Mouse (Mus musculus): Measurements from ENCODE around the gene Gria1. TPM values are rescaled to one million over a fixed set of nuclear protein-coding genes. Genes with fewer than 3 reads are reported as not detected.

The Gria1 gene
- total and polyA plus RNA-seq, 2 experiments, result 0.83 TPM; not detected in 1

GRCm38 (mm10) chr11:57070196-57070901, 59.2 kb downstream of the Gria1 start:
- no peak for DNase-seq (ENCODE audit: extremely low read depth, low read depth, low spot score)

GRCm38 (mm10) chr11:57072171-57072570, 61.0 kb downstream of the Gria1 start:
- DNase-seq (ENCODE audit: extremely low read depth, low read depth, low spot score), result no peak

More at GRCm38 (mm10) chr11:57070196-57070901, 59.2 kb downstream of the Gria1 start:
- no peaks in the 10 kb centered on the region for H3K36me3 ChIP-seq (ENCODE audit: control insufficient read depth, insufficient read depth, low read length)
- H3K4me1 ChIP-seq (ENCODE audit: control insufficient read depth, insufficient read depth, low read length), result no peaks in the 10 kb centered on the region
- no peak overlapping the region for H3K4me3 ChIP-seq (ENCODE audit: insufficient read depth, low read depth, low read length)
- no peaks in the 10 kb centered on the region for H3K79me2 ChIP-seq (ENCODE audit: control insufficient read depth, insufficient read depth, low read length)
- no peak overlapping the region for H3K27ac ChIP-seq (replicated peaks; ENCODE audit: insufficient read depth, low read depth, low read length)
- WGBS, result 91% methylated on average over 8 of the region's 8 CpGs
- no peak for TF ChIP-seq CTCF (IDR thresholded peaks at IDR 0.05; ENCODE audit: low read depth, low read length)
- H3K27me3 ChIP-seq (ENCODE audit: control insufficient read depth, insufficient read depth, low read length), result no peaks in the 10 kb centered on the region
- H3K9ac ChIP-seq (ENCODE audit: low read depth, low read length), result no peak overlapping the region

GRCm38 (mm10) chr11:57079423-57079822, 68.2 kb downstream of the Gria1 start:
- no peaks in the 10 kb centered on the region for H3K79me2 ChIP-seq (ENCODE audit: control insufficient read depth, insufficient read depth, low read length)
- H3K27ac ChIP-seq (replicated peaks; ENCODE audit: insufficient read depth, low read depth, low read length), result no peak overlapping the region
- no peaks in the 10 kb centered on the region for H3K4me1 ChIP-seq (ENCODE audit: control insufficient read depth, insufficient read depth, low read length)
- no peaks in the 10 kb centered on the region for H3K27me3 ChIP-seq (ENCODE audit: control insufficient read depth, insufficient read depth, low read length)
- no peak for TF ChIP-seq POLR2A (IDR thresholded peaks at IDR 0.05; ENCODE audit: extremely low read depth, insufficient read depth, low read length)
- no peak for TF ChIP-seq CTCF (IDR thresholded peaks at IDR 0.05; ENCODE audit: low read depth, low read length)
- 69% methylated on average over 3 of the region's 3 CpGs for WGBS
- H3K4me3 ChIP-seq (ENCODE audit: insufficient read depth, low read depth, low read length), result no peak overlapping the region
- no peak for DNase-seq (ENCODE audit: extremely low read depth, low read depth, low spot score)
- H3K36me3 ChIP-seq (ENCODE audit: control insufficient read depth, insufficient read depth, low read length), result no peaks in the 10 kb centered on the region
- no peak overlapping the region for H3K9ac ChIP-seq (ENCODE audit: low read depth, low read length)

More at GRCm38 (mm10) chr11:57072171-57072570, 61.0 kb downstream of the Gria1 start:
- Histone ChIP-seq H3K27me3 (ENCODE audit: control insufficient read depth, insufficient read depth, low read length) (no peaks in the 10 kb centered on the region), H3K4me3 (ENCODE audit: insufficient read depth, low read depth, low read length) (no peak overlapping the region), H3K27ac (replicated peaks; ENCODE audit: insufficient read depth, low read depth, low read length) (no peak overlapping the region), H3K9ac (ENCODE audit: low read depth, low read length) (no peak overlapping the region), H3K79me2 (ENCODE audit: control insufficient read depth, insufficient read depth, low read length) (no peaks in the 10 kb centered on the region), H3K36me3 (ENCODE audit: control insufficient read depth, insufficient read depth, low read length) (no peaks in the 10 kb centered on the region), H3K4me1 (ENCODE audit: control insufficient read depth, insufficient read depth, low read length) (no peaks in the 10 kb centered on the region)
- no peak for TF ChIP-seq POLR2A (IDR thresholded peaks at IDR 0.05; ENCODE audit: extremely low read depth, insufficient read depth, low read length)
- TF ChIP-seq CTCF (IDR thresholded peaks at IDR 0.05; ENCODE audit: low read depth, low read length), result no peak
- 68% methylated on average over 6 of the region's 6 CpGs for WGBS

- H3K79me2 ChIP-seq (ENCODE audit: control insufficient read depth, insufficient read depth, low read length), result no peaks in the 10 kb centered on the region
- no peaks in the 10 kb centered on the region for H3K27me3 ChIP-seq (ENCODE audit: control insufficient read depth, insufficient read depth, low read length)
- H3K36me3 ChIP-seq (ENCODE audit: control insufficient read depth, insufficient read depth, low read length), result no peaks in the 10 kb centered on the region
- WGBS, result 81% methylated on average over 5 of the region's 5 CpGs
- H3K4me1 ChIP-seq (ENCODE audit: control insufficient read depth, insufficient read depth, low read length), result no peaks in the 10 kb centered on the region
- H3K4me3 ChIP-seq (ENCODE audit: insufficient read depth, low read depth, low read length), result no peak overlapping the region
- no peak overlapping the region for H3K27ac ChIP-seq (replicated peaks; ENCODE audit: insufficient read depth, low read depth, low read length)
- TF ChIP-seq CTCF (IDR thresholded peaks at IDR 0.05; ENCODE audit: low read depth, low read length) (no peak), POLR2A (IDR thresholded peaks at IDR 0.05; ENCODE audit: extremely low read depth, insufficient read depth, low read length) (no peak)
- no peak overlapping the region for H3K9ac ChIP-seq (ENCODE audit: low read depth, low read length)
- no peak for DNase-seq (ENCODE audit: extremely low read depth, low read depth, low spot score)
Measured at GRCm38 (mm10) chr11:57089527-57089926, 78.3 kb downstream of the Gria1 start.

GRCm38 (mm10) chr11:57090705-57091104, 79.5 kb downstream of the Gria1 start:
- H3K79me2 ChIP-seq (ENCODE audit: control insufficient read depth, insufficient read depth, low read length), result no peaks in the 10 kb centered on the region
- no peak overlapping the region for H3K4me3 ChIP-seq (ENCODE audit: insufficient read depth, low read depth, low read length)
- H3K9ac ChIP-seq (ENCODE audit: low read depth, low read length), result no peak overlapping the region
- no peaks in the 10 kb centered on the region for H3K36me3 ChIP-seq (ENCODE audit: control insufficient read depth, insufficient read depth, low read length)
- H3K4me1 ChIP-seq (ENCODE audit: control insufficient read depth, insufficient read depth, low read length), result no peaks in the 10 kb centered on the region
- TF ChIP-seq POLR2A (IDR thresholded peaks at IDR 0.05; ENCODE audit: extremely low read depth, insufficient read depth, low read length), result no peak
- TF ChIP-seq CTCF (IDR thresholded peaks at IDR 0.05; ENCODE audit: low read depth, low read length), result no peak
- DNase-seq (ENCODE audit: extremely low read depth, low read depth, low spot score), result no peak
- H3K27ac ChIP-seq (replicated peaks; ENCODE audit: insufficient read depth, low read depth, low read length), result no peak overlapping the region
- no peaks in the 10 kb centered on the region for H3K27me3 ChIP-seq (ENCODE audit: control insufficient read depth, insufficient read depth, low read length)

- Histone ChIP-seq H3K9ac (ENCODE audit: low read depth, low read length) (no peak overlapping the region), H3K4me3 (ENCODE audit: insufficient read depth, low read depth, low read length) (no peak overlapping the region), H3K4me1 (ENCODE audit: control insufficient read depth, insufficient read depth, low read length) (no peaks in the 10 kb centered on the region), H3K79me2 (ENCODE audit: control insufficient read depth, insufficient read depth, low read length) (no peaks in the 10 kb centered on the region), H3K27ac (replicated peaks; ENCODE audit: insufficient read depth, low read depth, low read length) (no peak overlapping the region), H3K27me3 (ENCODE audit: control insufficient read depth, insufficient read depth, low read length) (no peaks in the 10 kb centered on the region), H3K36me3 (ENCODE audit: control insufficient read depth, insufficient read depth, low read length) (no peaks in the 10 kb centered on the region)
- no peak for TF ChIP-seq POLR2A (IDR thresholded peaks at IDR 0.05; ENCODE audit: extremely low read depth, insufficient read depth, low read length)
- no peak for TF ChIP-seq CTCF (IDR thresholded peaks at IDR 0.05; ENCODE audit: low read depth, low read length)
- WGBS, result 69% methylated on average over 3 of the region's 3 CpGs
- DNase-seq (ENCODE audit: extremely low read depth, low read depth, low spot score), result no peak
Measured at GRCm38 (mm10) chr11:57091276-57091914, 80.2 kb downstream of the Gria1 start.

Data from liver, adult 2 months (tissue).